Mouse (Mus musculus): ENCODE measurements around the gene Gm128.

Gene Gm128

DNA sequence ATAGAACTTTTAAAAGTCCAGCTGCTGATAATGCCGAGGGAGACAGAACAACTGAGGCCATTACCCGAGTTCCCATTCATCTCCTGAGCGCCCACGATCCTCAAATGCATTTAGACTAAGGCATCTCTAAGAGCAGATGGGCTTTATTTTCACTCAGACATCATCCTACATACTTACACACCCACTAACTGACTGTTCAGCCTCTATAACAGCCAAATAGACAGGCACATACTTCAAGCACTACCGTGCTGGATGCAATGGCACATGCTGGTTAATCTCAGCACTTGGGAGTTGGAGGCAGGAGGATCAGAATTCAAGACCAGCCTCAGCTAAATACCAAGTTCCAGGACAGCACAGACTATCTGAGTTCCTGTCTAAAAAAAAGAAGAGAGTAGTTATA is 28.4 kb upstream of the Gm128 start:
- DNase-seq (ENCODE audit: low read depth, low spot score) = no peak

GRCm38 (mm10) chr3:95267855-95268254 is 26.5 kb upstream of the Gm128 start:
- no peak for DNase-seq (ENCODE audit: low read depth, low spot score)

DNA sequence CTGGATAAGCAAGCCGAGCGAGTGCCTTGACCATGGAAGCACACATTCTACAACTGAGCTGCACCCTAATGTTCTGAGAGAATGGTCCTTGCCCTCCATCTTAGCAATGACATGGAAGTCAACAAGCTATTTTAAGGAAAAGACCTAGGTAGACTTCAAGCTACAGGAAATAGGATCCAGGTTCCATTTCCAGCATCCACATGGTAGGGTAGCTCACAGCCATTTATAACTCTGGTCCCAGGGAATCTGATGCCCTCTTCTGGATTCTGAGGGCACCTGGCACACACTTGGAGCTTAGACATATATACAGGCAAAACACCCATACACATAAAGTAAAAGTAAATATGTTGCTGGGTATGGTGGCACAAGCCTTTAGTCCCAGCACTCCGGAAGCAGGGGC is 24.7 kb upstream of the Gm128 start:
- DNase-seq (ENCODE audit: low read depth, low spot score) = no peak

GRCm38 (mm10) chr3:95264724-95265123 is 23.3 kb upstream of the Gm128 start:
- no peak for DNase-seq (ENCODE audit: low read depth, low spot score)

GRCm38 (mm10) chr3:95263089-95263739 is 21.8 kb upstream of the Gm128 start:
- DNase-seq (ENCODE audit: low read depth, low spot score) = no peak

- DNase-seq (ENCODE audit: low read depth, low spot score) = no peak
Observed at GRCm38 (mm10) chr3:95261975-95262374, 20.6 kb upstream of the Gm128 start.

- no peak for DNase-seq (ENCODE audit: low read depth, low spot score)
Observed at GRCm38 (mm10) chr3:95256931-95257330, 15.5 kb upstream of the Gm128 start.

DNA sequence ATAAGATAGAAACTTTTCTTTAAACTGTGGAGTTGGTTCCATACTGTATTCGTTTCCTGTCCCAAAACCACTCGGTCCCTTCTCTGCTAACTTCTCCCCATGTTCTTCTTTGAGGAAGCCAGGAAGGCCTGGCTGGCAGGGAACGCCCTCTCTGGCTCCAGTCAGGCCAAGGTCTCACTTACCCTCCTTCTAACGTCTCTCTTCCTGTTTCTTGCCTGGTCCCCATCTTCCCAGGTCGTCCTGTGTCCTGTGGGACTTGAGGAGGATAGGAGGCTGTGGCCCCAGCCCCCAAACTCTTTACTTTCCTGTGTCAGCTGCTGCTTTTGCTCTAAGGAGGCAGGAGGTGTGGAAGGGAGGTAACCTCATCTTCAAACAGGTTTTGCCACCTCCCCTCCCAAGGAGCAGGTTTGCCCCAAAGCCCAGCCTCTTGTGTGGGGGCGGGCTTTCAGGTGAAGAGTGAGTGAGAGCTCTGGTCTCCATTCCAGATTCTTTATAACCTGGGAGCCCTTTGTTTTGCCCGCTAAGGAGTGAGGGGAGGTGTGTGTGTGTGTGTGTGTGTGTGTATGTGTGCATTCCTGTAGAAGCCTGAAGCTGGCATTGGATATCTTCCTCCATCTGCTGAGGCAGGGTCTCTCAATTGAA is 9.5 kb upstream of the Gm128 start, which contains the start of gene Bnipl:
Gene Bnipl, minus strand, starts transcription at position 411 of the 642 bp plus-strand sequence.
- no peak for DNase-seq (ENCODE audit: low read depth, low spot score)

- no peak for DNase-seq (ENCODE audit: low read depth, low spot score)
Observed at GRCm38 (mm10) chr3:95250361-95250760, 9.0 kb upstream of the Gm128 start.

GRCm38 (mm10) chr3:95247660-95248336 is 6.4 kb upstream of the Gm128 start:
- no peak for DNase-seq (ENCODE audit: low read depth, low spot score)

GRCm38 (mm10) chr3:95246465-95247231 is 5.2 kb upstream of the Gm128 start:
- DNase-seq (ENCODE audit: low read depth, low spot score) = no peak

DNA sequence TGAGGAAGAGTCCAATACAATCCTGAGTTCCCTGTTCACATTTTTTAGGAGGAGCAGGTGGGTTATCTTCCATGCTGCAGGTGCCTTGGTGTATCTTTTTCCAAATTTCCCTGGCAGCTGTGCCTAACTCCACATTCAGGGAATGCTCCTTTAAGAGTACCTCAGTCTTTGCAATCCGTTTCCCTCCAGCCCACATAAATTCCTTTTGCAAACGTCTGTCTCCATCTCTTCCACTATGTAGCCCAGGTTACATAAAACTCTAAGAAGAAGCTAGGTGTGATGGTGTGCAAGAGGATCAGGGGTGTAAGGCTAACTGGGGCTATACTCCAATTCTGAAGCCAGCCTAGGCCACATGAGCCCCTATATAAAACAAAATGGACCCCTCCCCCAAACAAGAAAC is 1.7 kb upstream of the Gm128 start:
- DNase-seq (ENCODE audit: low read depth, low spot score) = no peak

DNA sequence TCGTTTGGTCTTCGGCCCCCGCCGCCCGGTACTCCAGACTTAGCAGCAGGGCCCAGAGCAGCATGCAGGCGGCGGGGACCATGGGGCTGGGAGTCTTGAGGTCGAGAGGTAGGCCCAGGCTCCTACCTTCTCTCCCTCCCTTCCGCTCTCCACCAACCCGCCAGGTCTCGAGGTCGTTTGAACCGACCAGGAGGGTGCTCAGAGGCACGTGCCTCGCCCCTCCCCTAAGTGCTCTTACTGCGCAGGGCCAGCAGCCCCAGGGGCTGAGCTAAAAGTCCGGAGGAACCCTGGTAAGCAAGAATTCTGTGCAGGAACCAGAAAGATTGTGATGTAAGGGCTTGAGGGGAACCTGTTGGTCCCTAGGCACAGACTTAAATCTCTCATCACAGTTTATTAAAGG is 498 bp downstream of the Gm128 start:
- DNase-seq (ENCODE audit: low read depth, low spot score) = no peak

DNA sequence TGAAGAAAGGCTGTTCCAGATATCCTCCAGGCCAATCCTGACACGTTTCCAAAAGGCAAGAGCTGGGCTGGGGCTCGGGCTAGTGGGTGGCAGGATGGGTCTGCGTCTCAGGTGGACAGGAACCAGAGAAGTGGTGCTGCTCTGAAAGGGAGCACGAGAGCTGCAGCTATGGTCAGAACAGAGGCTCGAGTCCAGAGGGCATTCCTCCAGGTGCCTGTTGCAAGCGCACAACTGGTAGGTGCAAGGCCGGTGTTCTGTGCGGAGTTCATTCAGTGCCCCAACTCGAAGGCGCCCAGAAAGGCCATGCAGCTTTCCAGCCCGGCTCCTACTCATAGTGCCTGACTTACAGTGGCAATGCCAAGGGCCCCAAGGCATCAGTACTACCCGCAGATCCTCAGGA is 1.4 kb downstream of the Gm128 start:
- no peak for DNase-seq (ENCODE audit: low read depth, low spot score)

GRCm38 (mm10) chr3:95239022-95239421 is 2.4 kb downstream of the Gm128 start:
- no peak for DNase-seq (ENCODE audit: low read depth, low spot score)

DNA sequence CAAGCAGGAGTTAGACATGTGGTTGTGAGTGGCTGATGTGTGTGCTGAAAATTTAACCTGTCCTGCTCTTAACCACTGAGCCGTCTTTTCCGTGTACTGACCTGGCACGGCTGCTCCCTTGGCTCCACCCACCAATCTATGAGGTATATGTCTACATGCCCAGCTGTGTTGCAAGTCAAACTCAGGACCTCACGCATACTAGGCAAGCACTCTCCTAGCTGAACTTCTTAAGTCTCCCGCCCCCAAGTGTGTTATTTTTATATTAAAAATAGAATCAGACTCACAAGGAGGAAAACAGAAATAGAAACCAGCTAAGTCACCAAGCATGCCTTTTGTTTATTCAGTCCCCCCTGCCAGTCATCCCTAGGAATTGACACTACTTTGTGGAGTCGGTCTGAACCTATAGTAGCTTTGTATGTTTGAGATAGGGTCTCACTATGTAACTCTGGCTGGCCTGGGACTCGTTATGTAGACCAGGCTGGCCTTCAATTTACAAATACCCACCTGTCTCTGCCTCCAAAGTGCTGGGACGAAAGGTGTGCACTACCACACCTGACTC is 3.8 kb downstream of the Gm128 start:
- no peak for DNase-seq (ENCODE audit: low read depth, low spot score)

GRCm38 (mm10) chr3:95235386-95236301 is 5.8 kb downstream of the Gm128 start:
- no peak for DNase-seq (ENCODE audit: low read depth, low spot score)

- DNase-seq (ENCODE audit: low read depth, low spot score) = no peak
Observed at GRCm38 (mm10) chr3:95233303-95233980, 8.0 kb downstream of the Gm128 start.

DNA sequence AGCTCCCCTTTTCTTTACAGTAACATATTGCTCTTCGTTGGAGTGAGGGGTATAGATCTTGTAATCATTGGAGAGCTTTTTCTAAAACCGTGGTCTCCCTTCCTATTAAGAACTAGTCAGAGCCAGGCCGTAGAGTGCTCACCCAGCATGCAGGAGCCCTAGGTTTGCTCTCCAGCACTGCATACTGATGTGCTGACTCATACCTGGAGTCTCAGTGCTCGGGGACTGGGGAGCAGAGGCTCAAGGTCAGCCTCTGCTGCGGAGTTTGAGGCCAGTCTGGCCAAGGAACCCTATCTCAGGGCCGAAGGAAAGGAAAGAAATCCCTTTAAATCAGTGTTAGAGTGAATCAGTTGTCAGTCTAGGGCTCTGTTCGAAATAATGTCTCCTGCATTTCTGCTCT is 8.6 kb downstream of the Gm128 start:
- DNase-seq (ENCODE audit: low read depth, low spot score) = no peak

Data from embryo, embryonic 11.5 days (tissue).